Mouse (Mus musculus): Measurements from ENCODE around the gene Tmem178. TPM values are rescaled to one million over a fixed set of nuclear protein-coding genes. Genes with fewer than 3 reads are reported as not detected.

Tmem178 gene
- polyA plus RNA-seq, 1 experiment = 100 TPM

- TF ChIP-seq POLR2A (IDR thresholded peaks at IDR 0.05; ENCODE audit: extremely low read depth, insufficient read depth, low read length) (no peak), CTCF (IDR thresholded peaks at IDR 0.05; ENCODE audit: extremely low read depth, insufficient read depth, low read length) (no peak)
- H3K4me3 ChIP-seq (ENCODE audit: insufficient read depth, low read length) = no peak overlapping the region
- H3K27ac ChIP-seq (ENCODE audit: insufficient read depth, low read length) = no peak overlapping the region
- no peaks in the 10 kb centered on the region for H3K4me1 ChIP-seq (ENCODE audit: control insufficient read depth, insufficient read depth, low read length)
Observed at GRCm38 (mm10) chr17:81035354-81035753, 90.9 kb downstream of the Tmem178 start.

GRCm38 (mm10) chr17:81038707-81039408 lies 94.4 kb downstream of the Tmem178 start:
- Histone ChIP-seq H3K27ac (ENCODE audit: insufficient read depth, low read length) (no peak overlapping the region), H3K4me1 (ENCODE audit: control insufficient read depth, insufficient read depth, low read length) (no peaks in the 10 kb centered on the region), H3K4me3 (ENCODE audit: insufficient read depth, low read length) (no peak overlapping the region)
- TF ChIP-seq POLR2A (IDR thresholded peaks at IDR 0.05; ENCODE audit: extremely low read depth, insufficient read depth, low read length) (no peak), CTCF (IDR thresholded peaks at IDR 0.05; ENCODE audit: extremely low read depth, insufficient read depth, low read length) (no peak)

- no peak overlapping the region for H3K27ac ChIP-seq (ENCODE audit: insufficient read depth, low read length)
- H3K4me3 ChIP-seq (ENCODE audit: insufficient read depth, low read length) = no peak overlapping the region
- H3K4me1 ChIP-seq (ENCODE audit: control insufficient read depth, insufficient read depth, low read length) = no peaks in the 10 kb centered on the region
- TF ChIP-seq CTCF (IDR thresholded peaks at IDR 0.05; ENCODE audit: extremely low read depth, insufficient read depth, low read length) = no peak
- no peak for TF ChIP-seq POLR2A (IDR thresholded peaks at IDR 0.05; ENCODE audit: extremely low read depth, insufficient read depth, low read length)
Observed at GRCm38 (mm10) chr17:81041662-81042061, 97.2 kb downstream of the Tmem178 start.

- Histone ChIP-seq H3K4me1 (ENCODE audit: control insufficient read depth, insufficient read depth, low read length) (no peaks in the 10 kb centered on the region), H3K4me3 (ENCODE audit: insufficient read depth, low read length) (no peak overlapping the region), H3K27ac (ENCODE audit: insufficient read depth, low read length) (no peak overlapping the region)
- no peak for TF ChIP-seq CTCF (IDR thresholded peaks at IDR 0.05; ENCODE audit: extremely low read depth, insufficient read depth, low read length)
- TF ChIP-seq POLR2A (IDR thresholded peaks at IDR 0.05; ENCODE audit: extremely low read depth, insufficient read depth, low read length) = no peak
Observed at GRCm38 (mm10) chr17:81044356-81044755, 99.9 kb downstream of the Tmem178 start.

- Histone ChIP-seq H3K4me3 (ENCODE audit: insufficient read depth, low read length) (no peak overlapping the region), H3K4me1 (ENCODE audit: control insufficient read depth, insufficient read depth, low read length) (no peaks in the 10 kb centered on the region), H3K27ac (ENCODE audit: insufficient read depth, low read length) (no peak overlapping the region)
- TF ChIP-seq CTCF (IDR thresholded peaks at IDR 0.05; ENCODE audit: extremely low read depth, insufficient read depth, low read length) (no peak), POLR2A (IDR thresholded peaks at IDR 0.05; ENCODE audit: extremely low read depth, insufficient read depth, low read length) (no peak)
Observed at GRCm38 (mm10) chr17:81045115-81045514, 100.7 kb downstream of the Tmem178 start.

GRCm38 (mm10) chr17:81045525-81046150 lies 101.2 kb downstream of the Tmem178 start:
- TF ChIP-seq POLR2A (IDR thresholded peaks at IDR 0.05; ENCODE audit: extremely low read depth, insufficient read depth, low read length) (no peak), CTCF (IDR thresholded peaks at IDR 0.05; ENCODE audit: extremely low read depth, insufficient read depth, low read length) (peak; percentile 47)
- H3K27ac ChIP-seq (ENCODE audit: insufficient read depth, low read length) = no peak overlapping the region
- H3K4me1 ChIP-seq (ENCODE audit: control insufficient read depth, insufficient read depth, low read length) = no peaks in the 10 kb centered on the region
- H3K4me3 ChIP-seq (ENCODE audit: insufficient read depth, low read length) = no peak overlapping the region

- H3K4me3 ChIP-seq (ENCODE audit: insufficient read depth, low read length) = no peak overlapping the region
- H3K4me1 ChIP-seq (ENCODE audit: control insufficient read depth, insufficient read depth, low read length) = no peaks in the 10 kb centered on the region
- TF ChIP-seq CTCF (IDR thresholded peaks at IDR 0.05; ENCODE audit: extremely low read depth, insufficient read depth, low read length) (no peak), POLR2A (IDR thresholded peaks at IDR 0.05; ENCODE audit: extremely low read depth, insufficient read depth, low read length) (no peak)
- H3K27ac ChIP-seq (ENCODE audit: insufficient read depth, low read length) = no peak overlapping the region
Observed at GRCm38 (mm10) chr17:81047930-81048564, 103.6 kb downstream of the Tmem178 start.

Other genes with a start within 250 kb of the Tmem178 start
- 46.7 and 49.4 TPM in 2 replicates for gene Map4k3, start 216.1 kb upstream of the Tmem178 start, polyA plus RNA-seq (2012; rRNA removed)
- 3.5 and 3.7 TPM in 2 replicates for gene Thumpd2, start 120.5 kb downstream of the Tmem178 start, polyA plus RNA-seq (2012; rRNA removed)